Mouse (Mus musculus) cerebellum, adult 2 months (tissue): ENCODE results near the gene Arid1b. TPM values are rescaled to one million over a fixed set of nuclear protein-coding genes. Genes with fewer than 3 reads are reported as not detected.

Experiments
- DNase-seq, 2 experiments: peaks; one replicate each; pipeline ENCODE4 v3.0.0; 2021
- H3K27ac ChIP-seq: fragments of 200-500 bp; 2 replicates; pipeline ENCODE4 v1.5.1; 2012; ENCODE audit warnings: low read length, control low read depth, inconsistent platforms; ENCODE audit not compliant: insufficient read depth
- H3K27me3 ChIP-seq: fragments of 200-500 bp; 2 replicates; pipeline ENCODE4 v1.6.1; 2012; ENCODE audit warnings: inconsistent platforms, mild to moderate bottlenecking, low read length, moderate library complexity; ENCODE audit not compliant: control insufficient read depth, insufficient read depth
- H3K4me1 ChIP-seq: fragments of 200-500 bp; 2 replicates; pipeline ENCODE4 v1.6.1; 2011; ENCODE audit warnings: low read length; ENCODE audit not compliant: control insufficient read depth, insufficient read depth
- H3K4me3 ChIP-seq: fragments of 200-500 bp; replicated peaks from 2 replicates; pipeline ENCODE3; 2011; ENCODE audit warnings: mild to moderate bottlenecking, low read depth, low read length, control low read depth; ENCODE audit not compliant: insufficient read depth
- CTCF ChIP-seq: fragments of 200-500 bp; IDR thresholded peaks from 2 replicates; pipeline ENCODE4 v1.5.1; 2011; ENCODE audit warnings: low read depth, mild to moderate bottlenecking, control low read depth, low read length, moderate library complexity, borderline replicate concordance; ENCODE audit not compliant: insufficient read depth
- POLR2A ChIP-seq: fragments of 200-500 bp; IDR thresholded peaks from 2 replicates; pipeline ENCODE4 v1.6.1; 2011; ENCODE audit warnings: low read length, control low read depth, borderline replicate concordance; ENCODE audit not compliant: insufficient read depth
- WGBS: fragments of 180-500 bp; shearing (Covaris S2); methylation state at CpG from one replicate; pipeline ENCODE4 v1.1.7; 2018; 5-methylcytosine and 5-hydroxymethylcytosine counted together
- polyA plus RNA-seq: library from polyadenylated mRNA; depleted of rRNA; stranded (reverse); fragments of >200 nt; gene quantifications from 2 replicates; pipeline ENCODE4 v1.2.3, GENCODE M21; 2012

The Arid1b gene
- polyA plus RNA-seq, 1 experiment, result 25.6 TPM

DNA sequence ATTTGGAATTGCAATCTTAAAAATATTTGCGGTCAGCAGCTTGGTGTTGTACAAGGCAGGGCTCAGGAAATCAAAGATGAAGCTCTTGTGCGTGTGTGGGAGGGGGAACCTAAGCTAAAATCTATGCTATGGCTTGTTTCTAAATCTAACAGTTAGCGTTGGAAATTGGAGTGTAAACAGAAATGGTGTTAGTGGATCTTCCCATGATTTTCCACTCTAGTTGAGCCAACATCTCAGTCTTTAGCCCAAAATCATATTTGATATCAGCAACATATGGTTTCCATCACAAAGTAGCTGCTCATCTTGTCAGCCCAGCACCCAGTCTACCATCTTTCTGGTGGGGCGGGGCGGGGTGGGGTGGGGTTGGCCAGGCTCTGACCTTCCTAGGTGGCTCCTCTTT, 208.6 kb downstream of the Arid1b start:
- Histone ChIP-seq H3K4me1 (peaks cover 30% of the 10 kb centered on the region), H3K4me3 (no peak overlapping the region), H3K27ac (no peak overlapping the region), H3K27me3 (no peaks in the 10 kb centered on the region)
- TF ChIP-seq CTCF, result no peak
- no peak for TF ChIP-seq POLR2A
- DNase-seq, result no peak
- 87% methylated on average over 5 of the region's 5 CpGs for WGBS

DNA sequence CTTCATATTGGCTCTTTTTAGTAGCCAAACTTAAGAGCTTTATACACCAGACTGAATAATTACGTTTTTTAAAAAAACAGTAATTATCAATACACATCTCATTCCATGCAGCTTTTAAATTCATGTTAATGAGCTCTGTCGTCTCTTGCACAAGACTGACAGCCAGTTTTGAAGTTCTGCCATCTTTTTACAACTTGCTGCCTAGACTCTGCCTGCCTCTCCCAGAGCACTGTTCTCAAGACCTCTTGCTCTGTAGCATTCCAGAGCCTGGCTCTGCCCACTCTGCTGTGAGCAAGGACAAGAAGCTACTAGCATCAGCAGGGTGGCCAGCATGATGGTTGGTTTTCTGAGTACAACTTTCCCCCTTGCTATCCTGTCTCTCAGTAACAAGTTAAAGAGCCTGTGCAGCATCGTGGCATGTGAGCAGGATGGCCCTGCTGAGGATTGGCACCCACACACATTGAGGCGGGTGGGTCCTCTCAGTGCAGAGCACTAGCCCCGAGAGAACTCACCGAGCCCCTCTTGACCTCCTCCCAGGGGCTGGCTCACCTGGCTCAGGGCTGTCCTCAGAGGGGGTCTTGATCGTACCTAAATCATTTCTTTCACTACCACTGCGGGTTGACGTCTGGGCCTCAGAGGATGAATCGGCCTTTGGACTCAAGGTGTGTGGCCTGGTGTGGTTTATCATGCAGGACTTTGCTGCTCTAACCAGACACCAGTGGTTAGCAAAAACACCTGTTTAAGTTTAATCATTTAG, 209.4 kb downstream of the Arid1b start:
- Histone ChIP-seq H3K27ac (no peak overlapping the region), H3K27me3 (no peaks in the 10 kb centered on the region), H3K4me3 (no peak overlapping the region), H3K4me1 (peaks cover 23% of the 10 kb centered on the region)
- DNase-seq, result no peak
- TF ChIP-seq POLR2A (no peak), CTCF (no peak)
- WGBS, result 58% methylated on average over 10 of the region's 10 CpGs

GRCm38 (mm10) chr17:5204103-5204665, 210.1 kb downstream of the Arid1b start:
- Histone ChIP-seq H3K4me1 (peaks cover 21% of the 10 kb centered on the region), H3K27me3 (no peaks in the 10 kb centered on the region), H3K27ac (no peak overlapping the region; the same call in 1 of the 2 replicates), H3K4me3 (no peak overlapping the region)
- TF ChIP-seq CTCF, result no peak
- TF ChIP-seq POLR2A, result no peak
- DNase-seq, result peak; percentile 59 to 65
- 12% methylated on average over 9 of the region's 9 CpGs for WGBS

- no peak for TF ChIP-seq POLR2A
- peak; percentile 41; the same call in 1 of the 2 replicates for TF ChIP-seq CTCF
- no peak overlapping the region for H3K4me3 ChIP-seq
- 2% methylated on average over 7 of the region's 7 CpGs for WGBS
- H3K4me1 ChIP-seq, result peaks cover 21% of the 10 kb centered on the region
- H3K27ac ChIP-seq, result no peak overlapping the region
- peak in 1 of 2 experiments; percentile 73 for DNase-seq
- H3K27me3 ChIP-seq, result no peaks in the 10 kb centered on the region
Measured at GRCm38 (mm10) chr17:5205163-5205581, 211.0 kb downstream of the Arid1b start.

- Histone ChIP-seq H3K27ac (no peak overlapping the region), H3K4me3 (no peak overlapping the region), H3K4me1 (peaks cover 26% of the 10 kb centered on the region), H3K27me3 (no peaks in the 10 kb centered on the region)
- DNase-seq, result no peak
- TF ChIP-seq POLR2A (no peak), CTCF (no peak)
- WGBS, result 46% methylated on average over 9 of the region's 9 CpGs
Measured at GRCm38 (mm10) chr17:5206731-5207130, 212.6 kb downstream of the Arid1b start.

- Histone ChIP-seq H3K27ac (no peak overlapping the region), H3K4me1 (peaks cover 33% of the 10 kb centered on the region), H3K27me3 (no peaks in the 10 kb centered on the region), H3K4me3 (no peak overlapping the region)
- WGBS, result 87% methylated on average over 8 of the region's 8 CpGs
- TF ChIP-seq POLR2A (no peak), CTCF (no peak)
- no peak for DNase-seq
Measured at GRCm38 (mm10) chr17:5207881-5208280, 213.7 kb downstream of the Arid1b start.

DNA sequence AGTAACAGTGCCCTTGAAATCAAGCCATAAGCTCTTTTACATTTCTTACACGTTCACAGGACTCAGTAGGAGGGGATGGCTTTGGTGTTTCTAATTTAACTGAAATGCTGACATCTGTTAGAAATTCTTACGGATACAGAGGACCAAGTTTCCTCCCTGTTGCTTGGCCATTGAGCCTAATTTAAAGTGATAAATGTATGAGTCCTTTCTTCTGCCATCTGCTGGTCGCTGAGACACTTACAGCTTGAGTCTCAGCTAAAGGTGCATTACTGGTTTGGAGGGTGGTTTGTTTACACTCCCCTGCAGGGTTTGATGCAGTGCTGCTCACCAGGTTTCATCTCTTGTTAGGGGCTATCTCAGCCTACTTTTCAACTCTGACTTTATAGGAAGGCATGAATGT, 214.2 kb downstream of the Arid1b start:
- H3K4me1 ChIP-seq, result peaks cover 36% of the 10 kb centered on the region
- TF ChIP-seq CTCF (peak; percentile 20; the same call in 1 of the 2 replicates), POLR2A (no peak)
- 32% methylated on average over 3 of the region's 3 CpGs for WGBS
- no peak overlapping the region for H3K4me3 ChIP-seq
- no peak overlapping the region for H3K27ac ChIP-seq
- no peaks in the 10 kb centered on the region for H3K27me3 ChIP-seq
- DNase-seq, result no peak

GRCm38 (mm10) chr17:5209076-5209475, 214.9 kb downstream of the Arid1b start:
- 100% methylated on average over 1 of the region's 1 CpGs for WGBS

More at GRCm38 (mm10) chr17:5209076-5209475, 214.9 kb downstream of the Arid1b start:
- Histone ChIP-seq H3K4me3 (no peak overlapping the region), H3K27ac (no peak overlapping the region), H3K4me1 (peaks cover 36% of the 10 kb centered on the region), H3K27me3 (no peaks in the 10 kb centered on the region)
- DNase-seq, result no peak
- TF ChIP-seq CTCF (no peak), POLR2A (no peak)
